Mouse (Mus musculus): Measurements from ENCODE around the gene Rora. TPM values are rescaled to one million over a fixed set of nuclear protein-coding genes. Genes with fewer than 3 reads are reported as not detected.

Rora gene
- 18.4 and 23.2 TPM in 2 replicates for polyA plus RNA-seq (2014; fragmentation: Nextera tagmentation; extraction: Ambion mirVana)

DNA sequence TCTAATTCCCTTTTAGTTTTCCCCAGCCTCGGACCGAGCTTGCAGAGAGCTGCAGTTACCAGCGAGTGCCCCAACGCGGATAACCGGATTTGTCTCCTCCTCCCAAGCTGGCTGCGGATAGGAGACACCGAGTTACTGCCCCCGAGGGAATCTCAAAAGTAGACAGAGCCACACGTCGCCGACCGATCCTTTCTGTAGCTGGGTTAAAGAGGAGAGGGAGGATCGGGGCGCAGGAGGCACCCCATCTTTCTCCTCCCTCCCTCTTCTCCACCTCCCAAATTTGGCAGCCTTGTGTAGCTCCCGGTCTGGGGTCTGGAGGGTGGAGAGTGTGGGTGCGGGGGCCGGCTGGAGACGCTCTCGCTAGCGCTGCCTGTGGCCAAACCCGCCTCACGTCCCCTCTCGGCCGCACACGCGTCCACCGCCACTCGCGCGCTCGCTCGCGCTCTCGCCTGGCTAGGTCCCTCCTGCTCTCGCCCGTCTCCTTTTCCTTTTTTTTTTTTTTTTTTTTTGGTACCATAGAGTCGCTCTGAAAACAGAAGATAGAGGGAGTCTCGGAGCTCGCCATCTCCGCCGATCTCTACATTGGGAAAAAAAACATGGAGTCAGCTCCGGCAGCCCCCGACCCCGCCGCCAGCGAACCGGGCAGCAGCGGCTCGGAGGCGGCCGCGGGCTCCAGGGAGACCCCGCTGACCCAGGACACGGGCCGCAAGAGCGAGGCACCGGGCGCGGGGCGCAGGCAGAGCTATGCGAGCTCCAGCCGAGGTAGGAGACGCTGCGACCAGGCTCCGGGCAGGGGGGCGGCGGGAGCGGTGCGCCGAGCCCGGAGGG lies at the start of gene Rora:
Rora (plus strand) TSS at position 576 of the 828 bp plus-strand sequence.
- WGBS = under 1% methylated on average over 63 of the region's 72 CpGs
- ATAC-seq (ENCODE audit: low read depth) = peak; percentile 84

DNA sequence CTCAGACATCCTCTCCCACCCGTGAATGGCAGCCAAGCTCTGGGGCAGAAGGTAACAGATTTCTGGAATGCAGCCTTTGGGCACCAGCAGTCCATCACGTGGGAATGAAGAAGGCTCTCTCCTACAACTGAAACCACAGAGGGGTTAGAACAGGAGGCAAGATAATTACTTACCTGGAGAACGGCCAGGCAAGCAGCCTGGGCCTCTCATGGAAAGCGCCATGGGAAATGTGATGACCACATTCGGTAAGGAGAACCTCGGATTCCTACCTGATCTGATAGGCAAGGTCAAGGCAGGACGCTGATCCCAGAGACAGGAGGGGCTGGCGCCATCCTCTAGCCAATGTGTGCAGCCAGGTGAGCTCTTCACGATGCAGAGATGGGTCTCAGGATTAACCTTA lies 39.6 kb upstream of the Rora start:
- Histone ChIP-seq H3K27ac (ENCODE audit: low read depth, low read length) (no peak overlapping the region), H3K4me2 (ENCODE audit: low read depth, low read length) (no peak overlapping the region)
- no peak for ATAC-seq (ENCODE audit: low read depth)

More for the DNA sequence above, at the start of gene Rora:
- peak within 1 kb of the TSS; percentile 76 for H3K4me3 ChIP-seq (ENCODE audit: low read depth, low read length)
- H3K9ac ChIP-seq (replicated peaks; ENCODE audit: low read depth, low read length) = peak within 1 kb of the TSS; percentile 80
- H3K27me3 ChIP-seq (ENCODE audit: control insufficient read depth, insufficient read depth, low read length) = no peaks in the 10 kb centered on the region
- no peaks in the 10 kb centered on the region; the same call in 1 of the 2 replicates for H3K4me1 ChIP-seq (ENCODE audit: control insufficient read depth, insufficient read depth, low read length)
- no peaks in the 10 kb centered on the region for H3K9me3 ChIP-seq (ENCODE audit: control insufficient read depth, low read length)
- no peaks in the 10 kb centered on the region for H3K36me3 ChIP-seq (ENCODE audit: control insufficient read depth, insufficient read depth, low read length)
- H3K4me2 ChIP-seq (ENCODE audit: low read depth, low read length) = peak within 1 kb of the TSS; percentile 91
- H3K27ac ChIP-seq (ENCODE audit: low read depth, low read length) = peak within 1 kb of the TSS; percentile 92

DNA sequence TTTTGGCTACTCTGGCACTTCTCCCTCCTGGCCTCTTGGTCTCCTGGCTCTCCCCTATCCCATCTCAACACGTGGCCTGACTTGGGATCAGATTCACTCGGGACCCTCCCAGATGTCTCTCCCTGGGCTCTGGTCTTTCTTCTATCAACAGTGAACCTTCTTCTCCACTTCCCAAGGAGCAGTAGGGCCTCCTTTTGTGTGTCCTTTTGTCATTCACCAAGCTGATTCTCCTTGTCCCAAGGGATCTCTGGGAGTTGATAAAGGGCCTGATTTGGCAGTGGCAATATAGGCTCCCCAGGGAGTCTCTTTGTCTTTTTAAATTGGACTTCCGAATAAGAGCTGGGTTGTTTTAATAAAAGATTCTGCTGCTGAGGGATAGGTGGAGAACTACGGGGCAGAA lies 36.5 kb upstream of the Rora start:
- WGBS = 9% methylated on average over 4 of the region's 4 CpGs
- Histone ChIP-seq H3K36me3 (ENCODE audit: control insufficient read depth, insufficient read depth, low read length) (no peaks in the 10 kb centered on the region), H3K4me2 (ENCODE audit: low read depth, low read length) (no peak overlapping the region), H3K4me3 (ENCODE audit: low read depth, low read length) (no peak overlapping the region), H3K27ac (ENCODE audit: low read depth, low read length) (no peak overlapping the region), H3K4me1 (ENCODE audit: control insufficient read depth, insufficient read depth, low read length) (no peaks in the 10 kb centered on the region), H3K9me3 (ENCODE audit: control insufficient read depth, low read length) (no peaks in the 10 kb centered on the region), H3K9ac (replicated peaks; ENCODE audit: low read depth, low read length) (no peak overlapping the region), H3K27me3 (ENCODE audit: control insufficient read depth, insufficient read depth, low read length) (no peaks in the 10 kb centered on the region)
- ATAC-seq (ENCODE audit: low read depth) = no peak

More for the DNA sequence above, 39.6 kb upstream of the Rora start:
- H3K4me3 ChIP-seq (ENCODE audit: low read depth, low read length) = no peak overlapping the region
- no peaks in the 10 kb centered on the region for H3K4me1 ChIP-seq (ENCODE audit: control insufficient read depth, insufficient read depth, low read length)
- no peaks in the 10 kb centered on the region for H3K36me3 ChIP-seq (ENCODE audit: control insufficient read depth, insufficient read depth, low read length)
- no peaks in the 10 kb centered on the region for H3K9me3 ChIP-seq (ENCODE audit: control insufficient read depth, low read length)
- H3K9ac ChIP-seq (replicated peaks; ENCODE audit: low read depth, low read length) = no peak overlapping the region
- 93% methylated on average over 9 of the region's 9 CpGs for WGBS
- H3K27me3 ChIP-seq (ENCODE audit: control insufficient read depth, insufficient read depth, low read length) = no peaks in the 10 kb centered on the region

DNA sequence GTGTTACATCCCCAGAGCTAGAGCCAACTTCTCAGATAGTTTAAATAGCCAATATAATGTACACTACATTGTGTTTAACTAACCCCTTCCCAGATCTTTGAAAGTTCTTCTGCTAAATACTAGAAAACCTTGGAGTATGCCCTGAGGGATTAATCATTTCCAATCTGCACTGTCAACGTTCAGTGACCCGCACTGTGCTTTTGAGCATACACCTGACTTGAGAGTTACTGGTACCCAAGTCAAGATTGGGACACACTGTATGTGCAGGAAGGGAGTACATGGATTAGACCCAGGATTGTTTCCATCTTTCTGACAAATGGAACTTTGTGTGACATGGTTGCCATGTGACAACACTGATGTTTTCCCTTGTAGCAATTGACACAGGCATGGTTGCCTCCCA lies 33.5 kb upstream of the Rora start:
- WGBS = 92% methylated on average over 2 of the region's 2 CpGs
- no peak for ATAC-seq (ENCODE audit: low read depth)
- H3K4me2 ChIP-seq (ENCODE audit: low read depth, low read length) = no peak overlapping the region

DNA sequence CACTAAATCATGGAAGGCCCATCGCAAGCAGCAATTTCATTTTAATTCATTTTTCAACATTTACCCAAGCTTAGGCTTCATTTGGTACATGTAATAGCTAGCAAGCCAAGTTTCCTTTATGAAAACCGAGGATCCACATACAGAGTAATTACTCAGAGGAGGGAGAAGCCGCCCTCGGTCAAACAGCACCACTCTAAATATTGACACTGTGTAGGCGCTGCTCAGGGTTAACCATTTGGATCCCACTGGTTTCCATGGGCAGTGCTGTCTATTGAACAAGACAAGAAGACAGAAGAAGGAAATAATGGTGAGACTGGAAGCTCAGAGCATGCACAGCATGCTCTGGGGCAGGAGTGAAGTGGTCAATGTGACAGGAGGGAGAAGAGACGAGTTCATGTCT lies 33.1 kb upstream of the Rora start:
- Histone ChIP-seq H3K4me3 (ENCODE audit: low read depth, low read length) (no peak overlapping the region), H3K27ac (ENCODE audit: low read depth, low read length) (no peak overlapping the region), H3K9ac (replicated peaks; ENCODE audit: low read depth, low read length) (no peak overlapping the region), H3K4me2 (ENCODE audit: low read depth, low read length) (no peak overlapping the region), H3K36me3 (ENCODE audit: control insufficient read depth, insufficient read depth, low read length) (no peaks in the 10 kb centered on the region), H3K27me3 (ENCODE audit: control insufficient read depth, insufficient read depth, low read length) (no peaks in the 10 kb centered on the region), H3K9me3 (ENCODE audit: control insufficient read depth, low read length) (no peaks in the 10 kb centered on the region), H3K4me1 (ENCODE audit: control insufficient read depth, insufficient read depth, low read length) (no peaks in the 10 kb centered on the region)
- no peak for ATAC-seq (ENCODE audit: low read depth)
- 79% methylated on average over 6 of the region's 6 CpGs for WGBS

More for the DNA sequence above, 33.5 kb upstream of the Rora start:
- Histone ChIP-seq H3K9me3 (ENCODE audit: control insufficient read depth, low read length) (no peaks in the 10 kb centered on the region), H3K9ac (replicated peaks; ENCODE audit: low read depth, low read length) (no peak overlapping the region), H3K36me3 (ENCODE audit: control insufficient read depth, insufficient read depth, low read length) (no peaks in the 10 kb centered on the region), H3K27me3 (ENCODE audit: control insufficient read depth, insufficient read depth, low read length) (no peaks in the 10 kb centered on the region), H3K4me3 (ENCODE audit: low read depth, low read length) (no peak overlapping the region), H3K4me1 (ENCODE audit: control insufficient read depth, insufficient read depth, low read length) (no peaks in the 10 kb centered on the region), H3K27ac (ENCODE audit: low read depth, low read length) (no peak overlapping the region)

DNA sequence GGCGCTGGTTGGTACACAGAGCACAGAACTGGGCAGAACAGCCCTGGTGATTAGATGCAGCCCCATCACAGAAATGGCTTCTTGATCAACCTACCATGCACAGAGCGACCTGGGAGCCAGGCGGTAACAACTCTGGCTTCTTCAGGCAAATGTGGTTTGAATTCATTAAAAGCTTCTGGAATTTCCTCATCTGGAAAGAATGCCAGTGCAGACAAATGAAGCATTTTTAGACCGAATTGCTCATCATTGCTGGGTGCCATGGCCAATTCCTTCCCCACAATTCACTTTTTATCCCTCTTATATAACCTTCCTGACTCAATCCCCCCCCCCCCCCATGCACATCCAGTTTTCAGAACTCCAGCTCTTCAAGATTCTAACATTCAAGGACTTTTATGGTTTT lies 28.6 kb upstream of the Rora start:
- Histone ChIP-seq H3K27ac (ENCODE audit: low read depth, low read length) (no peak overlapping the region), H3K36me3 (ENCODE audit: control insufficient read depth, insufficient read depth, low read length) (no peaks in the 10 kb centered on the region), H3K4me1 (ENCODE audit: control insufficient read depth, insufficient read depth, low read length) (no peaks in the 10 kb centered on the region), H3K9me3 (ENCODE audit: control insufficient read depth, low read length) (no peaks in the 10 kb centered on the region), H3K9ac (replicated peaks; ENCODE audit: low read depth, low read length) (no peak overlapping the region), H3K27me3 (ENCODE audit: control insufficient read depth, insufficient read depth, low read length) (no peaks in the 10 kb centered on the region), H3K4me2 (ENCODE audit: low read depth, low read length) (no peak overlapping the region), H3K4me3 (ENCODE audit: low read depth, low read length) (no peak overlapping the region)
- no peak for ATAC-seq (ENCODE audit: low read depth)
- WGBS = 72% methylated on average over 4 of the region's 4 CpGs

DNA sequence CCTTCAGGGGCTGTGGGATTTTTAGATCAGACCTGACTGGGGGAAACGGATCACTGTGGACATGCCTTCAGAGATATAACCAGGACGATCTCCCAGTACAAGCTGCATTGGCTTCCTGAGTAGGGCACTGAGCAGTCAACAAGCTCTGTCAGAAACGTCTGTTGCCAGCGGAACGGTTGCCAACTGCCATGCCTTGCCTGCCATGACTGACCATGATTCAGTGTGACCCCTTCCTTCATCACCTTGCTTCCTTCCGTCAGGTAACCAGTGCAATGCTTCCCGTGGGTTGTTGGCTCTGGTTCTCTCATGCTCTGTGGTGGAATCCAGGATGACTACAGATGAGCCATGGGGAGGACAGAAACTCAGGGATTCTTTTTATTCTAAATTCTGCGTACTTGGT lies 16.3 kb upstream of the Rora start:
- 92% methylated on average over 8 of the region's 8 CpGs for WGBS
- no peak overlapping the region for H3K4me3 ChIP-seq (ENCODE audit: low read depth, low read length)
- ATAC-seq (ENCODE audit: low read depth) = no peak
- H3K27me3 ChIP-seq (ENCODE audit: control insufficient read depth, insufficient read depth, low read length) = no peaks in the 10 kb centered on the region
- H3K36me3 ChIP-seq (ENCODE audit: control insufficient read depth, insufficient read depth, low read length) = no peaks in the 10 kb centered on the region
- H3K4me2 ChIP-seq (ENCODE audit: low read depth, low read length) = no peak overlapping the region
- no peak overlapping the region for H3K9ac ChIP-seq (replicated peaks; ENCODE audit: low read depth, low read length)
- no peaks in the 10 kb centered on the region for H3K4me1 ChIP-seq (ENCODE audit: control insufficient read depth, insufficient read depth, low read length)
- no peaks in the 10 kb centered on the region for H3K9me3 ChIP-seq (ENCODE audit: control insufficient read depth, low read length)
- H3K27ac ChIP-seq (ENCODE audit: low read depth, low read length) = no peak overlapping the region

DNA sequence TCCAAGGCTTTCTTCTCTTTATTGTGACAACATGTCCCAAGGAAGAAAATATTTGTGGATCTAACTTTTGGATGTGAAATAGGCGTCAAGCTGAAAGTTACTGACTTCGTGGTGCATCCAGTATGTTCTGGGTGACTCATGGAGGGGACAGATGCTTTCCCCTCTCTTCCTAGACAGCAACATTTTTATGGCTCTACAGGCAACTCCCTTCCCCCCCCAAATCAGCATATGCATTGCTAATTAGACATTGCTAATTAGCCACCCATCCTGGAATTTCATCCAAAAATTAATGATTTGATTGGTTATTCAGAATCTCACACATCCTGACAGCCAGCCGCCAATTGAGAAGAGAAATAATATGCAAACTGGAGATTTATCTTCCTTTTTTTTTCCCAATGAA lies 12.5 kb upstream of the Rora start:
- Histone ChIP-seq H3K4me1 (ENCODE audit: control insufficient read depth, insufficient read depth, low read length) (no peaks in the 10 kb centered on the region), H3K9me3 (ENCODE audit: control insufficient read depth, low read length) (no peaks in the 10 kb centered on the region)
- no peak for ATAC-seq (ENCODE audit: low read depth)

DNA sequence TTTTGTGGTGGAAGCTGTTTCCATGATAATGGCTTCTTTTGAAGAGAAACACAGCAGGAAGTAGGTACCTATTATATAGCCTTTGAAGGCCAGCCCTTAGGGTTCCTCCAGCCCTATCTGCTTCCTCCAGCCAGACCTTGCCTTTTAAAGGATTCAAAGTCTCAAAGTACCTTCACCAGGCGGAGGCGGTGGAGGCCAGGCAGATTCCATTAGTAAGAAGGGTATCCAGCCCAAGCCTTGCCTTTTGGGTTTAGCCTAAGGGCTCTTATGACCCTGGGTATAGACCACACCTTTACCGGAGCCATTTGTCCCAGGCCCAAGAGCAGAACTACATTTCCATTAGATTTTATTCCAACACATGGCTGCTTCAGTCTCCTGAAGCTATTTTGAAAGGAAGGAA lies 5.5 kb upstream of the Rora start:
- ATAC-seq (ENCODE audit: low read depth) = no peak
- 79% methylated on average over 3 of the region's 3 CpGs for WGBS
- H3K9me3 ChIP-seq (ENCODE audit: control insufficient read depth, low read length) = no peaks in the 10 kb centered on the region
- H3K4me2 ChIP-seq (ENCODE audit: low read depth, low read length) = no peak overlapping the region
- no peaks in the 10 kb centered on the region for H3K27me3 ChIP-seq (ENCODE audit: control insufficient read depth, insufficient read depth, low read length)
- no peak overlapping the region for H3K9ac ChIP-seq (replicated peaks; ENCODE audit: low read depth, low read length)
- H3K27ac ChIP-seq (ENCODE audit: low read depth, low read length) = no peak overlapping the region
- H3K4me1 ChIP-seq (ENCODE audit: control insufficient read depth, insufficient read depth, low read length) = no peaks in the 10 kb centered on the region; the same call in 1 of the 2 replicates
- no peak overlapping the region for H3K4me3 ChIP-seq (ENCODE audit: low read depth, low read length)
- no peaks in the 10 kb centered on the region for H3K36me3 ChIP-seq (ENCODE audit: control insufficient read depth, insufficient read depth, low read length)

More for the DNA sequence above, 12.5 kb upstream of the Rora start:
- H3K4me3 ChIP-seq (ENCODE audit: low read depth, low read length) = no peak overlapping the region
- 70% methylated on average over 3 of the region's 3 CpGs for WGBS
- H3K36me3 ChIP-seq (ENCODE audit: control insufficient read depth, insufficient read depth, low read length) = no peaks in the 10 kb centered on the region
- H3K27me3 ChIP-seq (ENCODE audit: control insufficient read depth, insufficient read depth, low read length) = no peaks in the 10 kb centered on the region
- H3K27ac ChIP-seq (ENCODE audit: low read depth, low read length) = no peak overlapping the region
- no peak overlapping the region for H3K4me2 ChIP-seq (ENCODE audit: low read depth, low read length)
- H3K9ac ChIP-seq (replicated peaks; ENCODE audit: low read depth, low read length) = no peak overlapping the region

Measured in neural tube, embryonic 14.5 days (tissue).